Mouse (Mus musculus): ENCODE measurements around the gene Nmt1.
A peak's percentile ranks its signal among the peaks of the same experiment; 100 is the strongest.

Gene Nmt1

DNA sequence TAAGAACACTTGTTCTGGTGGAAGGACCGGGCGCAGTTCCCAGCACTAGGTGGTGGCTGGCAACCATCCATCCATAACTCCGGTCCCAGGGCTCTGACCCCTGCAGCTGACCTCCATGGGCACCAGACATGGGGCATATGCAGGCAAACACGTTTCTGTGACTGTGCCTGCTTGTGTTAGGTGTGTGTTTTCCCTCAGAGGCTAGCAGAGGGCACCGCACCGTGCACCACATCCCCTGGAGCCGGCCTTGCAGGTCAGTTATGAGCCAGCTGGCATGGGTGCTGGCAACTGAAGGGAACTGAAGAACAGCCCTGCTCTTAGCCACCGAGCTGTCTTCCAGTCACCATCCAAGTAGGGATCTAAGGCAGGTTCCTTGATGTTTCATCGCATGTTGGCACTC lies 22.2 kb downstream of the Nmt1 start:
- DNase-seq: no peak

DNA sequence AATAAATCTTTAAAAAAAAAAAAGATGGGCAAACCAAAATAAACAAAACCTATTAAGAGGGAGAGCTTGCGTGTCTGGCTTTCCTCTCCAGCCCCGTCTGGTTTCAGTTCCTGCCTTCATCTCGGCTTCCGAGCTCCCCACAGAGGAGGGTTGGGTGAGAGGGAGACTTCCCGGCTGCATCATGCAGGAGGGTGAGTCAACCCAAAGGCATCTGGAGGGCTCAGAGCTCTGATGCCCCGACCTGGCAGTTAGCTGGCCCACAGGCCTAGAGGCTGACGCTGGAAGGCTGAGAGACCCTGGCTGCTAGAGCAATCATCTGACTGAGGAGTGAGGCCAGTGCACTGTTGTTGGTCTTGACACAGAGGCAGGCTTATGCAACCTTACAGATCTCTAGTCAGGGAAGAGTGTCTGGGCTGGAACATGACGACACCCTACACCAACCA lies 23.3 kb downstream of the Nmt1 start:
- no peak for DNase-seq

DNA sequence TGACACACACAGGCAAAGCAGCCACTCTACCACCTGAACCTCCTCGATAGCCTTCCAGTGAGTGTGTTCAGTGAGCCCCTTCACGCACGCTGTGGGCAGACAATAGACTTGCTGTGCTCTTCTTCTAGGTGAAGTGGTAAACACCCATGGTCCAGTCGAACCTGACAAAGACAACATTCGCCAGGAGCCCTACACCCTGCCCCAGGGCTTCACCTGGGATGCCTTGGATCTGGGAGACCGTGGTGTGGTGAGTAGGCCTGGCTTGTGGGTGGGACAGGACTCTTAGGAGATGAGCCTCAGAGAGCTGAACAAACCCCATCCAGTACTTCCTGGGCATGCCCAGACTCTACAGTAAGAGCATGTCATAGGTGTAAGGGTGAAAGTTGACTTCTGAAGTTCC lies 24.1 kb downstream of the Nmt1 start:
- DNase-seq: no peak

- DNase-seq: no peak
These were observed 25.4 kb downstream of the Nmt1 start for GRCm38 (mm10) chr11:103053191-103054076.

DNA sequence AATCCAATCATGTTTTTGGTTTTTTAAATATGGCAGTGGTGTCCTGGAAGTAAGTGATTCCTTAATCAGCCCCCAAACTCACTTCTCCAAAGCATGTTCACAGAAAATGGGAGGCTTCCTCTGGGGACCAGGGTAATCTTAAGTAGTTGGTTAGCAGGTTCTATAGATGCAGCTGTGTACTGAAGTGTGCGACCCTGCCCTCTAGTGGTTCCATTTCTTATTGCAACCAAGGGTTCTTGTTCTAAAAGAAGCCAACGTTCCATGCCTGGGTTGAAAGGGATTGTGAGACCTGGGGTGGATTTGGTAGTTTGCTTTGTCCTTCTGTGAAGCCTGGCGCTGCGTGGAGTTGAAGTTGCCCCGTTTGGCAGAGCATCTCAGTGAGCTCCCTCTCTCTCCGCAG lies 26.8 kb downstream of the Nmt1 start:
- DNase-seq: peak; percentile 57

- no peak for DNase-seq
These were observed 28.6 kb downstream of the Nmt1 start for GRCm38 (mm10) chr11:103056636-103057035.

DNA sequence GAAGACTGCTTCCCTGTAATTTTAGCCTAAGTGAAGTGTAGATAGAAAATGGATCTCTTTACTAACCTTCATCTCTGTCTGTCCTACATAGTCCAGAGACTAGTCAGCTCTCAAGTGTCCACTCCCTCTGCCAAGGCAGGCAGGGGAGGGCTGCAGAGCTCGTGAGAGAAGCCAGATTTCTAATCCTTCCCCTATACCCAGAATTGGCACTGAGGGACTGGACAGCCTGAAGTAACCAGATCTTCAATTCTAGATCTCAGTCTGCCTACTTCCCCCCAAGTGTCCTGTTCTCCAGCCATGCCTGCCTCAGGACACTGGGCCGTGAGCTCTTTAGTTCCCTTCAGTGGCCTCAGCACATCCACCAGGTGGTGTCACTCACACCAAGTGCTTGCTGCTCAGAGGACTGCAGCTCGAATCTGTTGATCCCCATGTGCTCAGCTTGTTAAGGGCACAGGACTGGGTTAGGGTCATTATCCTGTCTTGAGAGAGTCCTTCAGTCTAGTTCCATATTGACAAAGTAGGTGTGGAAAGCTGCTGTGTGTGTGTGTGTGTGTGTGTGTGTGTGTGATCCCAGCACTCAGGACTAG lies 30.6 kb downstream of the Nmt1 start:
- DNase-seq: no peak

- DNase-seq: peak; percentile 45
These were observed 38.4 kb downstream of the Nmt1 start for GRCm38 (mm10) chr11:103066191-103067050.

DNA sequence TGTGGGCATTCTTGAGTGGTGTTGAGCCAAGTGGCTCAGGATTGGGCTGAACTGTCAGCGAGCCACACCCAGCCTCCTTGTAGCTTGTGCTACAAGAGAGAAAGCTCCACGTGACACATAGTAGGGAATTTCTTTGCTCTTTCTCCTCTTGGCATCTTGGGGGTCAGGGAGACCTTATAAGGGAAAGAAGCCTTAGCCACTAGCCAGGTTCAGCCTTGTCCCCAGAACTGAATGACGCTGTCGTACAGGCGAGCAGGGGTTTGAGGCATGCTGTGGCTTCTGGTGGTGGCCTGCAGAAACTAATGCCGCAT lies 39.0 kb downstream of the Nmt1 start:
- no peak for DNase-seq

DNA sequence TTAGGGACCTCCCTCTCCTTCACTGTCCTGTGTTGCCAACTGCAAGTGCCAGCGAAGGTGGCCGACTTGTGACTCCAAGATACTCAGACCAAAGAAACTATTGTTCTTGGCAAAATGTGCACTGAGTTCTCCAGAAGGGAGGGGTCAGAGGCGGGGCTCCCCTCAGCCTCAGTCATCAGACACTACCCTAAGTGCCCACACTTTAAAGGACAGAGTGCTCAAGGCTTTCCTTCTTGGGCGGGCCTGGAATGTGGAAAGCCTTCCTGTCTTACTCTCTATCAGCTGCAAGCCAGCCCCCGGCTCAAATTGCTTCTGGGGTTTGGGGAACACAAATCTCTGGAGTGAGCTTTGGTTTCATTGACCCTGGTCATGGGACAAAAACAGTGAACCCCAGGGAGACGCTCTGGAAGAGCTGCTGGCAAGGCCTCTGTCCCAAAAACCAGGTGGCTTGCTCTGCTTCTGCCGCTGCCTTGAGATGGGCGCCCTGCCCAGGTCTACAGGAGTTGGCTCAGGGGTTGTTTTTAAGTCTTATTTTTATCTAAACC lies 39.5 kb downstream of the Nmt1 start:
- DNase-seq: peak; percentile 30

DNA sequence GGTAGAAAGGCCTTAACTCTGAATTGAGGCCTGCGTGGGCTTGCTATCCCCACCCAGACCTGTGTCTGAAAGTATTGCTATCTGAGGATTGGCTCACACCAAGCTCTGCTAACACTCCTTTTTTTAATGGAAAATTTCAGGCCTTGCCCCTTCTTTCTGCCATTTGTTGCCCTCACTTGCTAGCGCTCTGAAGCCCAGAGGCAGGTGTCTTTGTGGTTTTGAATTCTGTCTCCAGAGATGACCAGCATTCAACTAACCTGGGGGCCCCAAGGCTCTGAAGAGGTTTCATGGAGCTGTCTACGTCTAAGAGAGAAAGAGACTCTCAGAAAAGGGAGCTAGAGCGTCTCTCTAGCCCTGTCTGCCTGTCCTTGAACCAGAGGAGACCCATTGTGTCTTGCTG lies 40.3 kb downstream of the Nmt1 start:
- no peak for DNase-seq

GRCm38 (mm10) chr11:103068884-103069283 lies 40.9 kb downstream of the Nmt1 start:
- DNase-seq: no peak

DNA sequence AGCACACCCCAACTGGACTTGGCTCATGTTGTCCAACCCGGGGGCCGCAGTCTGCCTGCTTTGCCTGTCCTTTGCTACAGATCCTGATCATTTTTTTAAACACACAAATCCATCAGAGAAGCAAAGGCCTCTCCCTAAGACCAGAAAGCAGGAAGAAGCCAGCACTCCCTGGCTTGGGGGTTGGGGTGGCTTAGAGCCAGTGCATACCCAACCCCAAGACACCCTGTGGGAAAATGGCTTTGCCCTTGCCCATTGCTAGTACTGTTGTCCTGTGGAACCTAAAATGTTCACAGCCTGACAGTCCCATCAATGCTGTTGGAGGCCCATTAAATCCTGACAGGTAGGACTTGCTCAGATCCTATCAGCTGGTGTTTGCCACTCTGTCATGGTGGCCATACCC lies 41.7 kb downstream of the Nmt1 start:
- DNase-seq: no peak

DNA sequence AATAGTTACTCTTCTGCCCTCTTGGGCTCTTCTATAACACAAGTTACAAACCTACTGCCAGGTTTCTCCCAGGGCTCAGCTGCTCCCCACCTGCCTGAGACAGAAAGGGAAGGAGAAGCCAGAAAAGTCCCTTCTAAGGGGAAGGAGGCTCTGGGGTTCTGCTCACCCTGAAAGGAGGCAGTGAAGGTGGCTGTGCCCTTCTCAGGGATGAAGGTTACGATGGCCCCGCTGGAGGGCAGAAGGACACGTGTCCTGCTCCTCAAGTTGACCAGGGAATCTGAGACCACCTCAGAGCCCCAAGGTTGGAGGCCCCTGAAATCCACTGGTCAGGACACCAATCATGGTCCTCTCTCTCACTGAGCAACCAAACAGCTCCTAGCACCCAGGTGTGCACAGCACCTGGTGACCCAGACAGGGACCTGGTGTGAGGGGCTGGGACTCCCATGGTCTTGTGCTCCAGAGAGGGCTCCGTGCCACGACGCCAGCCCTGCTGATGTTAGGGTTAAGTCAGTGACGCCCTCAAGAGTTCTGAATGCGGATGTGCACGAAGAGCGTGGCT lies 42.4 kb downstream of the Nmt1 start:
- no peak for DNase-seq

GRCm38 (mm10) chr11:103073671-103074070 lies 45.7 kb downstream of the Nmt1 start:
- no peak for DNase-seq

- no peak for DNase-seq
These were observed 46.2 kb downstream of the Nmt1 start for GRCm38 (mm10) chr11:103074121-103074650.

DNA sequence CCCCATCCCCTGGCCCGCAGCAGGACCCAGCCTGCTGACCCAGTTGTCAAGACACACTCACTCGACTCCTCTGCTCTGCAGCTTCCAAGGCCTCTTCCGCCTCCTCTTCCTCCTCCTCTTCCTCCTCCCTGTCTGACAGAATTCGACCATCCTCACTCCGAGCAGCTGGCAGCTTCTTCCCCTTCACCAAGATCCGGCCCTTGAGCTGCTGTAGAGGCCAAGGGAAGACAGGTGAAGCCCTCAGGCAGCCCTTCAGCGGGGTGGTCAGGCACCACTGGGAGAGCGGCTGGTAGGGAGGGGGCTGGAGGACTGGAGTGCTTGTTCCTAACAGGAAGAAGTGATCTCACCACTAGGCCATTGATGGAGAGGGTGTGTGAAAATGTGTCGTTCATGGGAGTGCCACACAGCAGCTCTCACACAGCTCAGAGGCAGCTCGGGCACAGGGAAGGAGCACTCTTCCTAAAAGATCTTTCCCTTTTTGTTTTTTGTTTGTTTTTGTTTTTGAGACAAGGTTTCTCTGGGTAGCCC lies 46.9 kb downstream of the Nmt1 start:
- DNase-seq: no peak

DNA sequence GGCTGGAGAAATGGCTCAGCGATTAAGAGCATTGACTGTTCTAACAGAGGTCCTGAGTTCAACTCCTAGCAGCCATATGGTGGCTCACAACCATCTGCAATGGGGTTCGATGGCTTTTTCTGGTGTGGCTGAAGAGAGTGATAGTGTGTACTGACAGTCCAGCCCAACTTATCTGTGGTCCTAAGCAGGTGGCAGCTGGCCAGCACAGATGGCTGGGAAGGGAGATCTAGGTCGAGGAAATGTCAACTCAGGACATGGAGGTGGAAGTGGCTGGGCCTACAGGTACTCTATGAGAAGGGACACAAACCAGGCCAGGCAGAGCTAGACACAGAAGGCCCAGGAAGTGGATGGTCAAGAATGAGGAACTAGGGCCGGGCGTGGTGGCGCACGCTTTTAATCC lies 48.0 kb downstream of the Nmt1 start:
- no peak for DNase-seq

DNA sequence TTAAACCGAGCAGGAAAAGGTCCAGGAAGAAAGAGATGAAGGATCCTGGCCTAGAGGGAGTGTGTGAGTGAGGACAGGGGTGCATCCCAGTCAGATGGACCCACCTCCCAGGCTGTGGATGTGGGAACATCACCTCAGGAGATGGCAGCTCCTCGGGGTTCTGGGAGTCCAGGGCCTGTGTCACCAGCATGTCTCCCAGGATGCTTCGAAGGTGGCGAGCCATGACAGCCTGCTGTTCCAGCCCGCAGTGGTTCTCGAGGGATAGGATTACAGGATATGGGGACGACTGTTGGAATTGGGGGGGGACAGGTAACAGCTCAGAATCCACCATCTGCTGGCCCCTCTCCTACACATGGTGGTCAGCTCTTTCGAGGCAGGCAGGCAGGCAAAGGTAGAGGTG lies 48.6 kb downstream of the Nmt1 start:
- DNase-seq: no peak

GRCm38 (mm10) chr11:103078131-103078530 lies 50.1 kb downstream of the Nmt1 start:
- DNase-seq: no peak

GRCm38 (mm10) chr11:103080323-103081091 lies 52.5 kb downstream of the Nmt1 start:
- no peak for DNase-seq

- no peak for DNase-seq
These were observed 53.6 kb downstream of the Nmt1 start for GRCm38 (mm10) chr11:103081631-103082030.
